Mouse (Mus musculus): ENCODE measurements around the gene Rab29.

- TF ChIP-seq CTCF (IDR thresholded peaks at IDR 0.05; ENCODE audit: control insufficient read depth, insufficient read depth, insufficient replicate concordance, low read depth, low read length) (no peak), POLR2A (IDR thresholded peaks at IDR 0.05; ENCODE audit: control insufficient read depth, low read depth, low read length) (no peak)
Measured at GRCm38 (mm10) chr1:131837035-131837434, 30.0 kb upstream of the Rab29 start.
